Mouse (Mus musculus) liver, postnatal 0 days (tissue): ENCODE measurements around the gene Hpgd. TPM values are rescaled to one million over a fixed set of nuclear protein-coding genes. Genes with fewer than 3 reads are reported as not detected.
A peak's percentile ranks its signal among the peaks of the same experiment; 100 is the strongest.

Source experiments
- ATAC-seq: fragments of 200-750 bp; cut with Nextera tagmentation; 2 replicates; pipeline ENCODE4 v1.8.0; 2017; ENCODE audit warnings: mild to moderate bottlenecking, moderate library complexity
- DNase-seq: peaks from one replicate; pipeline ENCODE4 v3.0.0-alpha.2; 2016
- H3K27ac ChIP-seq: fragments of 300-500 bp; sonication (generic); 2 replicates; pipeline ENCODE4 v1.5.1; 2014; ENCODE audit warnings: antibody characterized with exemption, moderate library complexity, mild to moderate bottlenecking, low read depth
- H3K27me3 ChIP-seq: fragments of 300-500 bp; sonication (generic); 2 replicates; pipeline ENCODE4 v1.6.1; 2014; ENCODE audit warnings: low read length, control low read depth, mixed read lengths; ENCODE audit not compliant: insufficient read depth
- H3K36me3 ChIP-seq: fragments of 300-500 bp; sonication (generic); replicated peaks from 2 replicates; pipeline ENCODE4 v1.6.1; 2014; ENCODE audit warnings: mild to moderate bottlenecking, control low read depth, low read length, moderate library complexity, mixed read lengths; ENCODE audit not compliant: insufficient read depth
- H3K4me1 ChIP-seq: fragments of 300-500 bp; sonication (generic); 2 replicates; pipeline ENCODE4 v1.6.1; 2014; ENCODE audit warnings: antibody characterized with exemption, mild to moderate bottlenecking, control low read depth; ENCODE audit not compliant: insufficient read depth
- H3K4me2 ChIP-seq: fragments of 300-500 bp; sonication (generic); 2 replicates; pipeline ENCODE4 v1.6.1; 2014; ENCODE audit warnings: low read depth, mild to moderate bottlenecking, low read length, moderate library complexity, mixed read lengths
- H3K4me3 ChIP-seq: fragments of 300-500 bp; sonication (generic); 2 replicates; pipeline ENCODE4 v1.5.1; 2014; ENCODE audit warnings: low read depth, low read length
- H3K9ac ChIP-seq: fragments of 300-500 bp; sonication (generic); replicated peaks from 2 replicates; pipeline ENCODE4 v1.6.1; 2014; ENCODE audit warnings: mild to moderate bottlenecking, moderate library complexity
- H3K9me3 ChIP-seq: fragments of 300-500 bp; sonication (generic); 2 replicates; pipeline ENCODE4 v1.6.1; 2016; ENCODE audit warnings: mild to moderate bottlenecking, control low read depth, low read length, mixed read lengths
- CTCF ChIP-seq: sonication (generic); IDR thresholded peaks from 2 replicates; pipeline ENCODE4 v1.5.1; 2016; ENCODE audit warnings: antibody characterized with exemption, low read depth
- EP300 ChIP-seq: IDR thresholded peaks from 2 replicates; pipeline ENCODE4 v1.6.1; 2016; ENCODE audit warnings: antibody characterized with exemption, low read depth, mild to moderate bottlenecking
- WGBS: fragments of 180-500 bp; shearing (Covaris S2); extraction: QIAGEN DNeasy Blood & Tissue Kit; methylation state at CpG from one replicate; pipeline ENCODE4 v1.1.7; 2014; ENCODE audit not compliant: insufficient replicate concordance; 5-methylcytosine and 5-hydroxymethylcytosine counted together
- polyA plus RNA-seq: library from polyadenylated mRNA; unstranded; fragments of >200 nt; fragmentation: Nextera tagmentation; extraction: Ambion mirVana; gene quantifications from 2 replicates; pipeline ENCODE4 v1.2.1, GENCODE M21; 2015

The Hpgd gene
- polyA plus RNA-seq, 1 experiment from 2014 or later = 74.2 TPM

GRCm38 (mm10) chr8:56275316-56275715, 19.1 kb upstream of the Hpgd start:
- Histone ChIP-seq H3K9ac (no peak overlapping the region), H3K4me3 (no peak overlapping the region), H3K27ac (no peak overlapping the region), H3K4me1 (peaks cover 2% of the 10 kb centered on the region; the same call in 1 of the 2 replicates), H3K4me2 (no peak overlapping the region), H3K36me3 (no peaks in the 10 kb centered on the region), H3K27me3 (no peaks in the 10 kb centered on the region), H3K9me3 (no peaks in the 10 kb centered on the region)
- no peak for ATAC-seq
- TF ChIP-seq CTCF (no peak), EP300 (no peak)
- DNase-seq = no peak

DNA sequence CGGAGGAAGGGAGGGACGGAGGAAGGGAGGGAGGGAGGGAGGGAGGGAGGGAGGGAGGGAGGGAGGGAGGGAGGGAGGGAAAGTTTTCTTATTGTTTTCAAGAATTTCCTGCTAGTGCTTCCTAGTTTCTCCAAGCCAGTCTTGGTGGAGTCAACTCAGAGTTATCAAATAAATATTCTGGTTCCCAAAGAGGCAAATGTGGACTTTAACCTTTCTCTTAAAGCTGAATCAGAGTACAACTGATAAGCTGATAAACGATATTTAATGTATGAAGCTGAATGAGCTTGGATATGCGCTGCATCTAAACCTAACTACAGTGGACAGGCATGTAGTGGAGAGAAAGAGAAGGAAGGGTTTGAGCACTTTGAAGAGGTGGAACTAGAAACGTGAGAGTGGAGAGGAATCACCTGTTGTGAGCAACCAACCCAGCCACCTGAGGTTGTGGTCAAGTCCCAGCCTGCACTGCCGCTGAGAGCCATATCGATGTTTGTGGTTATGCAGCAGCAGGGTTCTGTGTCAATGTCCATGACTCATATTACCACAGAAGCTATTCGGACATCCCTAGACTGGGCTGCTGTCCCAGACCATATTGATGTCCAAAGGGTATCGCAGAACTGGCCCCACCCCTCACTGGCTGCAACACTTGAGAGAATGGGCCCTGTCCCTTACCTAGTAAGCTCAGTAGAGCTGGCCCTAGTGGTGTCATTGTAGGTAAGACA, 16.4 kb upstream of the Hpgd start:
- 0 out of 2 replicates have a peak, but pooled peaks have one; percentile 40 for TF ChIP-seq EP300
- 0 out of 2 replicates have a peak, but pooled peaks have one; percentile 10 for TF ChIP-seq CTCF
- DNase-seq (peak; percentile 77), ATAC-seq (peak; percentile 100)
- Histone ChIP-seq H3K4me2 (no peak overlapping the region), H3K36me3 (no peaks in the 10 kb centered on the region), H3K4me1 (peaks cover 2% of the 10 kb centered on the region; the same call in 1 of the 2 replicates), H3K9me3 (no peaks in the 10 kb centered on the region), H3K27ac (peak overlapping the region; percentile 66), H3K27me3 (no peaks in the 10 kb centered on the region), H3K4me3 (no peak overlapping the region), H3K9ac (no peak overlapping the region)
- WGBS = 47% methylated on average over 7 of the region's 9 CpGs

DNA sequence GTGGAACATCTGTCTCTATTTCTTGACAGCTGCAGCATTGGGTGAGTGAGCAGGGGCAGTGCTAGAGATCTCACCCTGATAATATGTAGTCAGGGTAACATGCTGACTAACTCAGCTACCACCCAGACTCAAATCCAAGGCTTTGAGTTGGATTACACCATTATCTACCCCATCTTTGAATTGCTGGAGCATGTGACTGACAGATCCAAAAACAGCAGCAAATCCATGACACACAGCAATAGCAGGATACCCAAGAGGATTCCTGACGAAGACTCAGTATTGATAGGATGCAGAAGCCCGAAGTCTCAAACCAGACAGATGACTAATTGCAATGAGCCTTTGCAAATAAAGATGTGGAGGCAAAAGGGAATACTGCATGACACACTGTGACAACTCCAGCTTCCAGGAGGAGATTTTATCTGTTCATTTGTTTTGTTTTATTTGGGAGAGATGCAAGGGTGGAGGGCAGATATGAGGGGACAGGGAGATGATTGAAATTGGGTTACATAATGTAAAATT, 15.8 kb upstream of the Hpgd start:
- Histone ChIP-seq H3K4me2 (no peak overlapping the region), H3K9me3 (no peaks in the 10 kb centered on the region)
- DNase-seq = no peak

GRCm38 (mm10) chr8:56283936-56284335, 10.4 kb upstream of the Hpgd start:
- Histone ChIP-seq H3K4me3 (no peak overlapping the region), H3K9ac (no peak overlapping the region), H3K4me1 (peaks cover 12% of the 10 kb centered on the region), H3K36me3 (no peaks in the 10 kb centered on the region), H3K4me2 (no peak overlapping the region), H3K27me3 (no peaks in the 10 kb centered on the region), H3K27ac (no peak overlapping the region), H3K9me3 (no peaks in the 10 kb centered on the region)
- 71% methylated on average over 1 of the region's 1 CpGs for WGBS
- DNase-seq = no peak
- ATAC-seq = no peak
- no peak for TF ChIP-seq CTCF
- TF ChIP-seq EP300 = no peak

More for the DNA sequence above, 15.8 kb upstream of the Hpgd start:
- peak; percentile 7; the same call in 1 of the 2 replicates for ATAC-seq
- TF ChIP-seq EP300 = no peak
- no peak for TF ChIP-seq CTCF
- Histone ChIP-seq H3K36me3 (no peaks in the 10 kb centered on the region), H3K27me3 (no peaks in the 10 kb centered on the region), H3K27ac (no peak overlapping the region), H3K9ac (no peak overlapping the region), H3K4me1 (peaks cover 2% of the 10 kb centered on the region; the same call in 1 of the 2 replicates), H3K4me3 (no peak overlapping the region)
- WGBS = 73% methylated on average over 2 of the region's 2 CpGs

DNA sequence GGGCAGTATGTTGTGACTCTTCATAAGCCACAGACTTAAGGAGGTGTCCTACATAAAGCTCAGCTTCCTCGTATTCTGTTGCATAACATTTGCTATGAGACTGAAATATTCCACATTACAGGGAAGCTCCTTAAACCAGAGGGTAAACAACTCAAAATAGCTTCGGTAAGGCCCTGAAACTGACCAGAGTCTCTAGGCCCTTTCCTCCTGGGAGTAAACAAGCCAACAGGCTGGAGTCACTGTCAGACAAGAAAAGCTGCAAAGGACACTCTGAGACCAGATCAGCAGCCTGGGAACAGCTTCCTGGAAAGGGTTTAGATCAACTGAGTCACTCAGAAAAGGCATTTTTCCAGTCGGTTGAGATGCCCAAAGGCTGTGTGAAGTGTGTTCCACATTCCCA, 9.4 kb upstream of the Hpgd start:
- ATAC-seq = no peak
- H3K9me3 ChIP-seq = no peaks in the 10 kb centered on the region
- H3K36me3 ChIP-seq = no peaks in the 10 kb centered on the region
- H3K4me1 ChIP-seq = peaks cover 12% of the 10 kb centered on the region
- DNase-seq = no peak
- no peak overlapping the region for H3K9ac ChIP-seq
- no peak overlapping the region for H3K4me2 ChIP-seq
- WGBS = 33% methylated on average over 3 of the region's 3 CpGs
- no peaks in the 10 kb centered on the region for H3K27me3 ChIP-seq
- no peak for TF ChIP-seq CTCF
- TF ChIP-seq EP300 = no peak
- no peak overlapping the region for H3K27ac ChIP-seq
- no peak overlapping the region for H3K4me3 ChIP-seq

DNA sequence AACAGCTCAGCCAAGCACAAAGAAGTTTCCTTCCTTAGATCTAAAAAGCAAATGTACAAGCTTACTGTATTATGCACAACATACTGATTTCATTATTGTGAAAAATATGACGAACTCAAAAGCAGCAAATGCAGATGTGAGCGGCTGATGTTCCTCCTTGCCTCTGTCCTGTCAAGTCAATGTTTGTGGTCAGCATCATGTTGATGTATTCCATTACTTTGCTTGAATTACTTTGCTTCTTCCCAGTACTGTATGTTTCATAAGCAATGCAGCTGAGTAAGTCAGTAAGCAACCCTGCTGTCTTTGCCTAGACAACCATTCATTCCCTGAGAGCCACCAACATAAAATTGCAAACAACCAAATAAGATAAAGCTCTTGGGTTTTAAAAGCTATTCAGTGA, 7.7 kb upstream of the Hpgd start:
- H3K27ac ChIP-seq = peak overlapping the region; percentile 55; the same call in 1 of the 2 replicates
- H3K4me2 ChIP-seq = no peak overlapping the region
- DNase-seq (no peak), ATAC-seq (no peak)
- no peak overlapping the region for H3K4me3 ChIP-seq
- no peak overlapping the region for H3K9ac ChIP-seq
- no peaks in the 10 kb centered on the region for H3K9me3 ChIP-seq
- peaks cover 12% of the 10 kb centered on the region for H3K4me1 ChIP-seq
- 81% methylated on average over 2 of the region's 2 CpGs for WGBS
- no peaks in the 10 kb centered on the region for H3K36me3 ChIP-seq
- TF ChIP-seq EP300 = no peak
- no peak for TF ChIP-seq CTCF
- no peaks in the 10 kb centered on the region for H3K27me3 ChIP-seq
